Mouse (Mus musculus) megakaryocyte, embryonic 14.5 days (primary cell): ENCODE data around the gene Pclo.

Source experiments
- FLI1 ChIP-seq: IDR thresholded peaks from 2 replicates; pipeline ENCODE4 v1.6.1; 2012; ENCODE audit warnings: low read length, inconsistent platforms, mixed read lengths
- GATA1 ChIP-seq: IDR thresholded peaks from 3 replicates; pipeline ENCODE4 v1.6.1; 2012; ENCODE audit warnings: mixed read lengths, low read length, inconsistent platforms, borderline replicate concordance

DNA sequence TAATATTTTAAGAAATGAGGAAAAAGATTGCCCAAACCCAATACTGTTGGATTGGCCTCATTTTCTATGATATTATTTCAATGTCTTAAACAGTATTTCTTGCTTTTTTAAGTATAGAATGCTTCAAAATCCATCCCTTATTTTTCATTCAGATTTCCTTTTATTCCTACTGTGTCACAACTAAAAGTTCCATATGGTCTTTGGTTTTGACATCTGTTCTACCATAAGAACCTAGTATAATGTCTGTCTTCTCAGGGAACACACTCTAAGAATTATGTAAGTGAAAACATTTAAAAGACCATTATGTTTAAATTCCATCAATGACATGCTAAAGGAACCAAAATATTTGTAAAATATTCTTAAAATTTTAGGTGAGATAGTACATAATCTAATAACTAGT, 186.2 kb downstream of the Pclo start:
- TF ChIP-seq GATA1 (no peak), FLI1 (no peak)
